Mouse (Mus musculus): Measurements from ENCODE around the gene Pycard.
"Not testable (repeated sequence)": the region's sequence is repeated elsewhere in the genome, so short reads cannot be mapped to it uniquely, and the experiment has no call there.

DNA sequence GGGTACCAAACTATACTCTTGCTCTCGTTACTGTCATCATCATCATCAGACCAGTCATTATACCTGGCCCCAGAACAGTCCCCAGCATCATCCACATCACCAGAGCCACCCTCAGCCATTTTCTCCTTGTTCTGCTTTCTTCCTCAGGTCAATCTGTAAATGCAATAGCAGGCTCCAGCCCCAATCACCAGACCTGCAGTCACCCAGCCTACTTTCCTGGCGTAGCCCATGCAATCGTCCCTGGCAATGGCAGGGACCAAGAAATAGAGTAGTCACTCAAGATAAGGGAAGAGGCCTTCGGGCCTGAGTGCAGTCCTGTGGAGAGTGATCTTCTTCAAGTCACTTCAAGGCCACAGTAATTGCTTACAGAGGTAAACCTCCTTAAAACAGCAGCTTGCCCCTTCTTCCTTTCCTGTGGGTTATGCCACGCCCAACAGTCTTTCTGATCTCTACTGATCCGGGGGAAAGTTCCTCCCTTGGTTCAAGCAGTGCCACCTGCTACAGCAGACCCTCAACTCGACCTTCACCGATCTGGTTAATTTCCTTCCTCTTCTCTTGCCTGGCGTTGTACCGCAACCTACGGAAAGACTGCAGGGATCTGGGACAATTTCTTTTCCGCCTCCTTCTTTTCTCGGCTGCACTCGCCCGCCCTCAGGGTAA lies 48.6 kb upstream of the Pycard start:
- TF ChIP-seq CTCF (IDR thresholded peaks at IDR 0.05); POLR2A (IDR thresholded peaks at IDR 0.05; ENCODE audit: insufficient read depth, low read depth, low read length): not testable (repeated sequence)
